Mouse (Mus musculus): ENCODE data around the gene Gm28053.

- TF ChIP-seq CTCF (conservative IDR thresholded peaks at IDR 0.05; ENCODE audit: insufficient read depth, insufficient read length, low read depth, low read length) (peak; percentile 18; the same call in 1 of the 2 replicates), POLR2A (IDR thresholded peaks at IDR 0.05; ENCODE audit: low read depth, low read length) (peak; percentile 50)
These were observed 24.3 kb downstream of the Gm28053 start for GRCm38 (mm10) chr6:48742422-48743351.
